Comparison of ENCODE assay signal across 7 mouse cellular contexts in genomic region chr10:130470311-130470760, GRCm38 (mm10). TPM values are rescaled to one million over a fixed set of nuclear protein-coding genes. Genes with fewer than 3 reads are reported as not detected.
DNase-seq lines count a peak whose midpoint lies in the region; ATAC-seq lines count a peak whose summit lies in the region.

No protein-coding gene starts in this region.

- H3K4me2 ChIP-seq in heart, embryonic 15.5 days = peak overlapping the region; percentile 92
- peak overlapping the region; percentile 70 for H3K4me2 ChIP-seq in midbrain, embryonic 12.5 days (replicated peaks)
- H3K4me2 ChIP-seq in stomach, embryonic 14.5 days (replicated peaks; ENCODE audit: low read depth, low read length) = peak overlapping the region; percentile 70

- peak overlapping the region; percentile 58 for H3K4me3 ChIP-seq in heart, embryonic 15.5 days
- H3K4me3 ChIP-seq in midbrain, embryonic 12.5 days = peak overlapping the region; percentile 50
- H3K4me3 ChIP-seq in stomach, embryonic 14.5 days (ENCODE audit: low read depth, low read length) = peak overlapping the region; percentile 38

- peak; percentile 94 for ATAC-seq in common myeloid progenitor, adult 5-6 weeks (replicated peaks; ENCODE audit: low read depth, poor library complexity, severe bottlenecking)
- 0 out of 2 replicates have a peak, but pooled peaks have one; percentile 75 for ATAC-seq in heart, embryonic 15.5 days (replicated peaks; ENCODE audit: insufficient number of reproducible peaks, insufficient read depth, low FRiP score, low read depth)
- ATAC-seq in midbrain, embryonic 12.5 days (ENCODE audit: low FRiP score, low read depth) = peak; percentile 99
- peak; percentile 97 for ATAC-seq in stomach, embryonic 14.5 days (ENCODE audit: insufficient number of reproducible peaks, insufficient read depth, low FRiP score, low read depth)

- DNase-seq in thymus, postnatal 4 days = peak; percentile 6
- no peak for DNase-seq in thymus, postnatal 36 days
- DNase-seq in left cerebral cortex, postnatal 14 days (ENCODE audit: low spot score in 2 of 2) = peak; percentile 8 to 9

- H3K9me3 ChIP-seq in heart, embryonic 15.5 days (replicated peaks) = no peaks in the 10 kb centered on the region
- H3K9me3 ChIP-seq in midbrain, embryonic 12.5 days = no peaks in the 10 kb centered on the region
- H3K9me3 ChIP-seq in stomach, embryonic 14.5 days (ENCODE audit: control insufficient read depth, low read depth, low read length) = no peaks in the 10 kb centered on the region

- H3K27ac ChIP-seq in heart, embryonic 15.5 days = no peak overlapping the region
- no peak overlapping the region for H3K27ac ChIP-seq in midbrain, embryonic 12.5 days (replicated peaks)
- no peak overlapping the region for H3K27ac ChIP-seq in stomach, embryonic 14.5 days (ENCODE audit: low read length)

- intact Hi-C loops in left cerebral cortex, postnatal 14 days (cut with DNase I) = no loop called here

- H3K36me3 ChIP-seq in heart, embryonic 15.5 days = no peaks in the 10 kb centered on the region
- no peaks in the 10 kb centered on the region for H3K36me3 ChIP-seq in midbrain, embryonic 12.5 days
- H3K36me3 ChIP-seq in stomach, embryonic 14.5 days (ENCODE audit: control insufficient read depth, insufficient read depth, low read length) = no peaks in the 10 kb centered on the region

- H3K27me3 ChIP-seq in heart, embryonic 15.5 days = 0 out of 2 replicates have a peak, but pooled peaks cover 3% of the 10 kb centered on the region
- no peaks in the 10 kb centered on the region for H3K27me3 ChIP-seq in midbrain, embryonic 12.5 days
- no peaks in the 10 kb centered on the region for H3K27me3 ChIP-seq in stomach, embryonic 14.5 days (ENCODE audit: control insufficient read depth, insufficient read depth, low read length)

- H3K4me1 ChIP-seq in heart, embryonic 15.5 days (replicated peaks) = no peaks in the 10 kb centered on the region
- no peaks in the 10 kb centered on the region for H3K4me1 ChIP-seq in midbrain, embryonic 12.5 days
- H3K4me1 ChIP-seq in stomach, embryonic 14.5 days (ENCODE audit: control insufficient read depth, insufficient read depth, low read length) = no peaks in the 10 kb centered on the region

- 2% methylated on average over 36 of the region's 36 CpGs for WGBS in heart, embryonic 15.5 days
- WGBS in midbrain, embryonic 12.5 days = 5% methylated on average over 36 of the region's 36 CpGs
- WGBS in stomach, embryonic 14.5 days = 3% methylated on average over 36 of the region's 36 CpGs

- H3K9ac ChIP-seq in heart, embryonic 15.5 days = peak overlapping the region; percentile 59
- peak overlapping the region; percentile 53 for H3K9ac ChIP-seq in midbrain, embryonic 12.5 days (replicated peaks)
- H3K9ac ChIP-seq in stomach, embryonic 14.5 days (replicated peaks; ENCODE audit: low read depth, low read length) = peak overlapping the region; percentile 48; the same call in 1 of the 2 replicates

RNA-seq across cellular contexts. Expression of gene Vmn2r86, which starts 14.5 kb away (rescaled TPM):
- total RNA-seq in common myeloid progenitor, adult 5-6 weeks (2017) = not detected in 2 replicates
- not detected in 2 replicates for polyA plus RNA-seq in heart, embryonic 15.5 days (2015; fragmentation: Nextera tagmentation; extraction: Ambion mirVana)
- total RNA-seq in left cerebral cortex, postnatal 14 days (2021) = under 1 TPM; 0.21 to 0.46 TPM
- polyA plus RNA-seq in midbrain, embryonic 12.5 days (2016; fragmentation: Nextera tagmentation; extraction: Ambion mirVana) = not detected in 2 replicates
- not detected in 2 replicates for polyA plus RNA-seq in stomach, embryonic 14.5 days (2014; fragmentation: Nextera tagmentation; extraction: Ambion mirVana)

RNA-seq across cellular contexts. Expression of gene Vmn2r87, which starts 26.9 kb away (rescaled TPM):
- not detected in 2 replicates for total RNA-seq in common myeloid progenitor, adult 5-6 weeks (2017)
- polyA plus RNA-seq in heart, embryonic 15.5 days (2015; fragmentation: Nextera tagmentation; extraction: Ambion mirVana) = not detected in 2 replicates
- total RNA-seq in left cerebral cortex, postnatal 14 days (2021) = 1 to 10 TPM in 1 of 2 experiments, under 1 TPM in 1; 0.82 to 1.4 TPM
- 0.10 TPM in 1 of 2 replicates, not detected in the other for polyA plus RNA-seq in midbrain, embryonic 12.5 days (2016; fragmentation: Nextera tagmentation; extraction: Ambion mirVana)
- 0.07 and 0.17 TPM in 2 replicates for polyA plus RNA-seq in stomach, embryonic 14.5 days (2014; fragmentation: Nextera tagmentation; extraction: Ambion mirVana)

RNA-seq across cellular contexts. Expression of gene Vmn2r85, which starts 40.8 kb away (rescaled TPM):
- not detected in 2 replicates for total RNA-seq in common myeloid progenitor, adult 5-6 weeks (2017)
- polyA plus RNA-seq in heart, embryonic 15.5 days (2015; fragmentation: Nextera tagmentation; extraction: Ambion mirVana) = not detected in 2 replicates
- total RNA-seq in left cerebral cortex, postnatal 14 days (2021) = 1 to 10 TPM in 1 of 2 experiments, under 1 TPM in 1; 0.70 to 1.3 TPM
- polyA plus RNA-seq in midbrain, embryonic 12.5 days (2016; fragmentation: Nextera tagmentation; extraction: Ambion mirVana) = not detected in 2 replicates
- polyA plus RNA-seq in stomach, embryonic 14.5 days (2014; fragmentation: Nextera tagmentation; extraction: Ambion mirVana) = 0.04 TPM in 1 of 2 replicates, not detected in the other

Comparison
In these comparisons a context has a peak if more than half of its experiments do, and no peak if none do; other contexts are left out.
1. DNase-seq: peak in thymus, postnatal 4 days (single experiment) and left cerebral cortex, postnatal 14 days (2 of 2); none in thymus, postnatal 36 days (0 of 2).
2. Peak in every context shown above with its lines, with median percentiles within 50 percentile points of each other: ATAC-seq, H3K4me2 ChIP-seq, H3K4me3 ChIP-seq and H3K9ac ChIP-seq.